Comparison of ENCODE assay signal across 8 mouse cellular contexts in the genomic region with DNA sequence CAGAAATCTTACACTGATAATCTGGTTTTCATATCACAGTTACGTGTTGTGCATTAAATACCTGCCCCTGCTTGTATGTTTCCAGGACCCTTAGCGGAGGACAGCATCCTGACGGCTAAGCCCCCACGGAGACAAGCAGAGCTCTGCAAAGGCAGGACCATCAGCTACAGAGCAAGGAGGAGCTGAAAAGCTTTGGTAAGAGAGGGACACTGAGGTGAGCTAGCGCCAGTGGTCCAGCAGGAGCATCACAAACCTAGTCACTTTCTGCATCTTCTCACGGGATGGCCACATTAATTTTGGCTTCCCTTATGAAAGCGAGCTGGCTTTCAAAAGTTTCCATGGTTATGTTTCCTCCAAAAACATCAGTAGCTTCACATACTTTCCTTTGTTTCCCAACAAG. TPM values are rescaled to one million over a fixed set of nuclear protein-coding genes. Genes with fewer than 3 reads are reported as not detected.
DNase-seq lines count a peak whose midpoint lies in the region; ATAC-seq and TF ChIP-seq lines count a peak whose summit lies in the region.

No protein-coding gene starts in this region.

- H3K4me3 ChIP-seq in lung, adult 2 months (replicated peaks; ENCODE audit: extremely low read depth, low read depth, low read length): peak overlapping the region; percentile 29
- H3K4me3 ChIP-seq in forebrain, embryonic 13.5 days: peak overlapping the region; percentile 45
- peak overlapping the region; percentile 18; the same call in 1 of the 2 replicates for H3K4me3 ChIP-seq in liver, embryonic 12.5 days
- peak overlapping the region; percentile 40 for H3K4me3 ChIP-seq in stomach, embryonic 15.5 days (replicated peaks)

- TF ChIP-seq POLR2A in lung, adult 2 months (IDR thresholded peaks at IDR 0.05; ENCODE audit: borderline replicate concordance, extremely low read depth, low read depth, low read length): no peak

- WGBS in lung, adult 2 months: 2% methylated on average over 7 of the region's 7 CpGs
- WGBS in forebrain, embryonic 13.5 days: 4% methylated on average over 7 of the region's 7 CpGs
- WGBS in liver, embryonic 12.5 days (ENCODE audit: insufficient replicate concordance): 8% methylated on average over 7 of the region's 7 CpGs
- WGBS in stomach, embryonic 15.5 days: 2% methylated on average over 7 of the region's 7 CpGs

- DNase-seq in lung, adult 2 months: no peak
- DNase-seq in lung, adult 18-20 months: no peak
- DNase-seq in MN1 (ENCODE audit: low spot score): no peak
- DNase-seq in spleen, postnatal 14 days (ENCODE audit: low spot score in 2 of 2): no peak

- H3K27me3 ChIP-seq in forebrain, embryonic 13.5 days: no peaks in the 10 kb centered on the region
- peaks cover 15% of the 10 kb centered on the region; the same call in 1 of the 2 replicates for H3K27me3 ChIP-seq in liver, embryonic 12.5 days (replicated peaks)
- no peaks in the 10 kb centered on the region for H3K27me3 ChIP-seq in stomach, embryonic 15.5 days (replicated peaks)

- TF ChIP-seq CTCF in lung, adult 2 months (IDR thresholded peaks at IDR 0.05; ENCODE audit: insufficient read depth, low read length): no peak

- H3K36me3 ChIP-seq in forebrain, embryonic 13.5 days (ENCODE audit: poor library complexity, severe bottlenecking): no peaks in the 10 kb centered on the region
- no peaks in the 10 kb centered on the region for H3K36me3 ChIP-seq in liver, embryonic 12.5 days
- H3K36me3 ChIP-seq in stomach, embryonic 15.5 days: no peaks in the 10 kb centered on the region

- no peaks in the 10 kb centered on the region for H3K4me1 ChIP-seq in lung, adult 2 months (ENCODE audit: control insufficient read depth, insufficient read depth, low read length)
- H3K4me1 ChIP-seq in forebrain, embryonic 13.5 days: peaks cover 4% of the 10 kb centered on the region; the same call in 1 of the 2 replicates
- H3K4me1 ChIP-seq in liver, embryonic 12.5 days: no peaks in the 10 kb centered on the region
- H3K4me1 ChIP-seq in stomach, embryonic 15.5 days: no peaks in the 10 kb centered on the region

- ATAC-seq in forebrain, embryonic 13.5 days: peak; percentile 60
- no peak for ATAC-seq in liver, embryonic 12.5 days
- ATAC-seq in stomach, embryonic 15.5 days (ENCODE audit: insufficient read depth, low FRiP score, low read depth): no peak
- no peak for ATAC-seq in erythroid progenitor cell, adult 5-6 weeks (replicated peaks; ENCODE audit: low FRiP score, poor library complexity, severe bottlenecking)

- H3K4me2 ChIP-seq in forebrain, embryonic 13.5 days: peak overlapping the region; percentile 86
- H3K4me2 ChIP-seq in liver, embryonic 12.5 days: peak overlapping the region; percentile 41
- H3K4me2 ChIP-seq in stomach, embryonic 15.5 days: peak overlapping the region; percentile 77

- H3K27ac ChIP-seq in forebrain, embryonic 13.5 days: no peak overlapping the region
- H3K27ac ChIP-seq in liver, embryonic 12.5 days: no peak overlapping the region
- H3K27ac ChIP-seq in stomach, embryonic 15.5 days: no peak overlapping the region

- peak overlapping the region; percentile 63 for H3K9ac ChIP-seq in forebrain, embryonic 13.5 days
- no peak overlapping the region for H3K9ac ChIP-seq in liver, embryonic 12.5 days
- no peak overlapping the region for H3K9ac ChIP-seq in stomach, embryonic 15.5 days

- peaks cover 8% of the 10 kb centered on the region; the same call in 1 of the 2 replicates for H3K9me3 ChIP-seq in forebrain, embryonic 13.5 days (replicated peaks)
- 0 out of 2 replicates have a peak, but pooled peaks cover 7% of the 10 kb centered on the region for H3K9me3 ChIP-seq in liver, embryonic 12.5 days (replicated peaks)
- H3K9me3 ChIP-seq in stomach, embryonic 15.5 days: no peaks in the 10 kb centered on the region

RNA-seq across cellular contexts. Expression of gene Pglyrp1, which starts 1.7 kb away (rescaled TPM):
- polyA plus RNA-seq in lung, adult 2 months (2012; rRNA removed): 46.7 and 112 TPM in 2 replicates
- polyA plus RNA-seq in forebrain, embryonic 13.5 days (2015; fragmentation: Nextera tagmentation; extraction: Ambion mirVana): 7.4 and 8.2 TPM in 2 replicates
- 8.9 and 10.0 TPM in 2 replicates for polyA plus RNA-seq in liver, embryonic 12.5 days (2016; fragmentation: Nextera tagmentation; extraction: Ambion mirVana)
- 58.2 and 79.2 TPM in 2 replicates for polyA plus RNA-seq in stomach, embryonic 15.5 days (2015; fragmentation: Nextera tagmentation; extraction: Ambion mirVana)
- 151 and 220 TPM in 2 replicates for total RNA-seq in erythroid progenitor cell, adult 5-6 weeks (2015; ENCODE audit: low replicate concordance)
- total RNA-seq in erythroid progenitor cell, adult 5-6 weeks (2017; ENCODE audit: low replicate concordance): 10.8 and 18.9 TPM in 2 replicates

RNA-seq across cellular contexts. Expression of gene Mill2, which starts 33.0 kb away (rescaled TPM):
- polyA plus RNA-seq in lung, adult 2 months (2012; rRNA removed): 17.1 and 27.9 TPM in 2 replicates
- polyA plus RNA-seq in forebrain, embryonic 13.5 days (2015; fragmentation: Nextera tagmentation; extraction: Ambion mirVana): 0.11 and 0.34 TPM in 2 replicates
- polyA plus RNA-seq in liver, embryonic 12.5 days (2016; fragmentation: Nextera tagmentation; extraction: Ambion mirVana): 0.07 and 0.10 TPM in 2 replicates
- 1.2 and 1.5 TPM in 2 replicates for polyA plus RNA-seq in stomach, embryonic 15.5 days (2015; fragmentation: Nextera tagmentation; extraction: Ambion mirVana)
- total RNA-seq in erythroid progenitor cell, adult 5-6 weeks (2015; ENCODE audit: low replicate concordance): 2.9 TPM in 1 of 2 replicates, not detected in the other
- total RNA-seq in erythroid progenitor cell, adult 5-6 weeks (2017; ENCODE audit: low replicate concordance): not detected in 2 replicates

RNA-seq across cellular contexts. Expression of gene Ccdc61, which starts 37.4 kb away (rescaled TPM):
- 22.7 and 26.9 TPM in 2 replicates for polyA plus RNA-seq in lung, adult 2 months (2012; rRNA removed)
- 25.6 and 27.9 TPM in 2 replicates for polyA plus RNA-seq in forebrain, embryonic 13.5 days (2015; fragmentation: Nextera tagmentation; extraction: Ambion mirVana)
- polyA plus RNA-seq in liver, embryonic 12.5 days (2016; fragmentation: Nextera tagmentation; extraction: Ambion mirVana): 16.8 and 18.3 TPM in 2 replicates
- polyA plus RNA-seq in stomach, embryonic 15.5 days (2015; fragmentation: Nextera tagmentation; extraction: Ambion mirVana): 26.1 and 29.2 TPM in 2 replicates
- 10.1 and 19.8 TPM in 2 replicates for total RNA-seq in erythroid progenitor cell, adult 5-6 weeks (2015; ENCODE audit: low replicate concordance)
- total RNA-seq in erythroid progenitor cell, adult 5-6 weeks (2017; ENCODE audit: low replicate concordance): 1.7 and 4.6 TPM in 2 replicates

RNA-seq across cellular contexts. Expression of gene Psg17, which starts 51.4 kb away (rescaled TPM):
- 0.27 and 1.1 TPM in 2 replicates for polyA plus RNA-seq in lung, adult 2 months (2012; rRNA removed)
- polyA plus RNA-seq in forebrain, embryonic 13.5 days (2015; fragmentation: Nextera tagmentation; extraction: Ambion mirVana): not detected in 2 replicates
- polyA plus RNA-seq in liver, embryonic 12.5 days (2016; fragmentation: Nextera tagmentation; extraction: Ambion mirVana): 0.06 TPM in 1 of 2 replicates, not detected in the other
- 0.08 and 0.19 TPM in 2 replicates for polyA plus RNA-seq in stomach, embryonic 15.5 days (2015; fragmentation: Nextera tagmentation; extraction: Ambion mirVana)
- total RNA-seq in erythroid progenitor cell, adult 5-6 weeks (2015; ENCODE audit: low replicate concordance): not detected in 2 replicates
- total RNA-seq in erythroid progenitor cell, adult 5-6 weeks (2017; ENCODE audit: low replicate concordance): not detected in 2 replicates

RNA-seq across cellular contexts. Expression of gene Nova2, which starts 52.9 kb away (rescaled TPM):
- 4.2 and 5.0 TPM in 2 replicates for polyA plus RNA-seq in lung, adult 2 months (2012; rRNA removed)
- polyA plus RNA-seq in forebrain, embryonic 13.5 days (2015; fragmentation: Nextera tagmentation; extraction: Ambion mirVana): 12.3 and 13.7 TPM in 2 replicates
- polyA plus RNA-seq in liver, embryonic 12.5 days (2016; fragmentation: Nextera tagmentation; extraction: Ambion mirVana): 0.13 and 0.16 TPM in 2 replicates
- polyA plus RNA-seq in stomach, embryonic 15.5 days (2015; fragmentation: Nextera tagmentation; extraction: Ambion mirVana): 0.63 TPM in 2 replicates
- not detected in 2 replicates for total RNA-seq in erythroid progenitor cell, adult 5-6 weeks (2015; ENCODE audit: low replicate concordance)
- not detected in 2 replicates for total RNA-seq in erythroid progenitor cell, adult 5-6 weeks (2017; ENCODE audit: low replicate concordance)
